Mouse (Mus musculus) spleen, postnatal 14 days (tissue): ENCODE measurements at regions not wholly inside any gene's neighbourhood (a gene's known extent, or its start where the extent isn't known, plus 50 kb on each side); places are given as distances from the start of the nearest gene placed in this dataset.

Experiments used
- DNase-seq, 2 experiments: peaks; one replicate each; pipeline ENCODE4 v3.0.0; 2021 to 2022; ENCODE audit warnings: low spot score in 2 of 2

- DNase-seq, result no peak
Measured at GRCm38 (mm10) chr13:31240546-31240945, 266.5 kb downstream of the Gm5447 start.

- no peak for DNase-seq
Measured at GRCm38 (mm10) chr13:31248996-31249395, 275.0 kb downstream of the Gm5447 start.

GRCm38 (mm10) chr13:31249525-31249924 is 275.5 kb downstream of the Gm5447 start:
- no peak for DNase-seq

- no peak for DNase-seq
Measured at GRCm38 (mm10) chr13:31254016-31254415, 280.0 kb downstream of the Gm5447 start.

- no peak for DNase-seq
Measured at GRCm38 (mm10) chr13:31254744-31255143, 280.7 kb downstream of the Gm5447 start.

- no peak for DNase-seq
Measured at GRCm38 (mm10) chr13:31255506-31255905, 281.5 kb downstream of the Gm5447 start.

- DNase-seq, result no peak
Measured at GRCm38 (mm10) chr13:31267865-31268264, 288.1 kb upstream of the Foxq1 start.

- DNase-seq, result no peak
Measured at GRCm38 (mm10) chr13:31276005-31276644, 279.8 kb upstream of the Foxq1 start.

GRCm38 (mm10) chr13:31290630-31291029 is 265.3 kb upstream of the Foxq1 start:
- no peak for DNase-seq

- DNase-seq, result no peak
Measured at GRCm38 (mm10) chr13:31292584-31293387, 263.1 kb upstream of the Foxq1 start.

GRCm38 (mm10) chr13:31294011-31294410 is 261.9 kb upstream of the Foxq1 start:
- DNase-seq, result no peak

GRCm38 (mm10) chr13:31303194-31303593 is 252.7 kb upstream of the Foxq1 start:
- no peak for DNase-seq

- DNase-seq, result no peak
Measured at GRCm38 (mm10) chr13:31304286-31304865, 251.6 kb upstream of the Foxq1 start.

GRCm38 (mm10) chr13:31309083-31309621 is 246.8 kb upstream of the Foxq1 start:
- DNase-seq, result no peak

GRCm38 (mm10) chr13:31312772-31313171 is 243.2 kb upstream of the Foxq1 start:
- no peak for DNase-seq

- no peak for DNase-seq
Measured at GRCm38 (mm10) chr13:31313821-31314220, 242.1 kb upstream of the Foxq1 start.

GRCm38 (mm10) chr13:31317066-31317465 is 238.9 kb upstream of the Foxq1 start:
- DNase-seq, result no peak

GRCm38 (mm10) chr13:31318008-31318407 is 237.9 kb upstream of the Foxq1 start:
- DNase-seq, result no peak

- DNase-seq, result no peak
Measured at GRCm38 (mm10) chr13:31321411-31321810, 234.5 kb upstream of the Foxq1 start.

- no peak for DNase-seq
Measured at GRCm38 (mm10) chr13:31326269-31326851, 229.6 kb upstream of the Foxq1 start.

GRCm38 (mm10) chr13:31327511-31327951 is 228.4 kb upstream of the Foxq1 start:
- DNase-seq, result no peak

GRCm38 (mm10) chr13:31328756-31329155 is 227.2 kb upstream of the Foxq1 start:
- DNase-seq, result no peak
